Mouse (Mus musculus) gastrocnemius, adult 2 months (tissue): Measurements from ENCODE around the gene Fcer1g. TPM values are rescaled to one million over a fixed set of nuclear protein-coding genes. Genes with fewer than 3 reads are reported as not detected.
"Not testable (repeated sequence)": the region's sequence is repeated elsewhere in the genome, so short reads cannot be mapped to it uniquely, and the experiment has no call there.

ENCODE experiments used
- DNase-seq: peaks from one replicate; pipeline ENCODE4 v3.0.0; 2022
- H3K27ac ChIP-seq: fragments of 200-600 bp; 2 replicates; pipeline ENCODE4 v1.8.1; 2022; ENCODE audit warnings: mild to moderate bottlenecking
- H3K4me3 ChIP-seq: fragments of 200-600 bp; 2 replicates; pipeline ENCODE4 v1.8.1; 2022; ENCODE audit warnings: mild to moderate bottlenecking, moderate library complexity
- CTCF ChIP-seq: fragments of 200-600 bp; IDR thresholded peaks from 2 replicates; pipeline ENCODE4 v1.8.1; 2022; ENCODE audit warnings: antibody characterized with exemption, mild to moderate bottlenecking, moderate library complexity
- intact Hi-C: fragments of 180-260 bp; cut with DNase I; formaldehyde crosslinking; loops from one replicate; pipeline ENCODE4 v1.15.1; 2025
- total RNA-seq, 2 experiments: library from RNA; stranded (reverse); gene quantifications; 2 replicates each; pipeline ENCODE4 v1.2.3; 2021

Fcer1g gene
- total RNA-seq, 2 experiments from 2014 or later: 2.5 to 6.1 TPM

GRCm38 (mm10) chr1:171248386-171249226 is 14.4 kb upstream of the Fcer1g start:
- intact Hi-C loops: no loop called here
- peak overlapping the region; percentile 97 for H3K27ac ChIP-seq
- peak overlapping the region; percentile 89 for H3K4me3 ChIP-seq
- DNase-seq: peak; percentile 14
- no peak for TF ChIP-seq CTCF

GRCm38 (mm10) chr1:171247916-171248315 is 13.8 kb upstream of the Fcer1g start:
- peak overlapping the region; percentile 97 for H3K27ac ChIP-seq
- intact Hi-C loops: loop anchor here (1.0 kb wide), 1 partner anchor 26 kb away; the partner anchor contains the start of gene Tomm40l
- peak overlapping the region; percentile 89 for H3K4me3 ChIP-seq

DNA sequence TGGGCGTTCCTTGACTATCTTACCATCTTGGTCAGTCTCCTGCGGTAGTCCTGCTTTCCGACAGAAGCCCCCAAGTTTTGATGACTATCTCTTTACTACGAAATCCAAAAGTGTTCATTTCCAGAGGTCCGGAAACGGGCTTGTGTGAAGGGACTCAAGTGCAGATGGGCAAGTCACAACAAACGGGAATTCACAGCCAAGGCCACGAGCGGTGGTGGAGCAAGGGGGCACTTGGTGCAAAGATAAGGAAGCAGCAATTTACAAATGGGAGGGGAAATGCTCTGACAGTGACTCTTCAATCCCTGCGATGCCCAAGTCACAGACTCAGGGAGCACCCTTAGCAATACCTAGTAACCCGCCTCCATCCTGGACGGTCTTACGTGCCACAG is 13.3 kb upstream of the Fcer1g start:
- intact Hi-C loops: loop anchor here (1.0 kb wide), 1 partner anchor 25 kb away; the partner anchor contains the start of gene Tomm40l
- TF ChIP-seq CTCF: no peak
- DNase-seq: no peak
- H3K4me3 ChIP-seq: peak overlapping the region; percentile 89
- peak overlapping the region; percentile 97 for H3K27ac ChIP-seq

More at GRCm38 (mm10) chr1:171247916-171248315, 13.8 kb upstream of the Fcer1g start:
- peak; percentile 32 for DNase-seq
- TF ChIP-seq CTCF: no peak

GRCm38 (mm10) chr1:171246709-171247452 is 12.7 kb upstream of the Fcer1g start:
- DNase-seq: peak; percentile 98
- intact Hi-C loops: loop anchor here (1.0 kb wide), 1 partner anchor 25 kb away; the partner anchor contains the start of gene Tomm40l
- peak; percentile 98 for TF ChIP-seq CTCF
- Histone ChIP-seq H3K4me3 (peak overlapping the region; percentile 89), H3K27ac (peak overlapping the region; percentile 97)

GRCm38 (mm10) chr1:171245353-171245752 is 11.2 kb upstream of the Fcer1g start:
- no peak for TF ChIP-seq CTCF
- H3K4me3 ChIP-seq: peak overlapping the region; percentile 89
- intact Hi-C loops: no loop called here
- peak overlapping the region; percentile 97 for H3K27ac ChIP-seq
- DNase-seq: peak; percentile 10

DNA sequence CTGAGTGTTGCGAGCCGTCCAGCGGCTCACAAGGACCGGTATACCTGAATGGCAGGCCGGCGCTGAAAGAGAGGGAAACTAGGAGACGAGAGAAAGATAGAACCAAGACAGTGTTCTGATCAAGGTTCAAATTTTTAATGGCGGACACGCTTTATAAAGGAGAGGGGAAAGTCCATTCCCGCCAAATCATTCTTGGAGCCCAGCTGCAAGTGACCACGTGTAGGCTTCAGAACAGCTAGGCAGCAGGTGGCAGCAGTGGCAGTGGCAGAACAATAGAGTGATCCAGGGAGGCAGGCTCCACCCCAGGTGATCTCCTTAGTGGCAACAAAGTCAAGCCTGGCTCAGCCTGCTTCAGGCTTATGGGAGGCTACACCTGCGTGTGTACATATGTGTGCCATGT is 7.8 kb upstream of the Fcer1g start:
- H3K4me3 ChIP-seq, intact Hi-C loops: not testable (repeated sequence)
- DNase-seq: peak; percentile 14
- peak overlapping the region; percentile 89 for H3K27ac ChIP-seq

GRCm38 (mm10) chr1:171240911-171241310 is 6.7 kb upstream of the Fcer1g start:
- Histone ChIP-seq H3K27ac (peak overlapping the region; percentile 89), H3K4me3 (peak overlapping the region; percentile 61)
- TF ChIP-seq CTCF: no peak
- intact Hi-C loops: no loop called here
- DNase-seq: no peak

- DNase-seq: peak; percentile 83
- H3K4me3 ChIP-seq: peak overlapping the region; percentile 61
- intact Hi-C loops: loop anchor here (2.0 kb wide), 1 partner anchor 17 kb away; the partner anchor contains the start of gene Tomm40l
- TF ChIP-seq CTCF: no peak
- H3K27ac ChIP-seq: peak overlapping the region; percentile 89
These were observed 6.0 kb upstream of the Fcer1g start for GRCm38 (mm10) chr1:171239992-171240744.

DNA sequence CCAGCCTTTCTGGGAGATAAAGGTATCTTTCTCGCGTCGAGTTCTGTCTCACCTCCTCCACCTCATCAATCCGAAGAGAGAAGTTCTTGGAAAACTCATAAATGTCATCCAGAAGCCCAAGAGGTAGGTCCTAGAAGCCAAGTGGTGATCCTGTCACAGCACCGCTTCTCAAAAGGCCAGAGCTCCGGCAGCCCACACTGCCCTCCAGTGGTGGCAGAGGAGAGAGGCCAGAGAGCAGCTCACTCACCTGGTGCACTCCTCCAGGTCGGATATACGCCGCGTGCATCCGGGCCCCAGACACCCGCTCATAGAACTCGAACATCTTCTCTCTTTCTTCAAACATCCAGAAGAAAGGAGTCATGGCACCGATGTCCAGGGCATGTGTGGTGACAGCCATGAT is 4.3 kb upstream of the Fcer1g start:
- peak; percentile 81 for TF ChIP-seq CTCF
- Histone ChIP-seq H3K27ac (peak overlapping the region; percentile 89), H3K4me3 (peak overlapping the region; percentile 61)
- peak; percentile 81 for DNase-seq
- intact Hi-C loops: loop anchor here (2.0 kb wide), 1 partner anchor 16 kb away; the partner anchor contains the start of gene Tomm40l

- peak; percentile 8 for DNase-seq
- intact Hi-C loops: no loop called here
- TF ChIP-seq CTCF: no peak
- peak overlapping the region; percentile 89 for H3K27ac ChIP-seq
- H3K4me3 ChIP-seq: no peak overlapping the region
These were observed 3.3 kb upstream of the Fcer1g start for GRCm38 (mm10) chr1:171237438-171237837.

- peak; percentile 46 for DNase-seq
- Histone ChIP-seq H3K4me3 (peak overlapping the region; percentile 14), H3K27ac (peak overlapping the region; percentile 89)
- no peak for TF ChIP-seq CTCF
- intact Hi-C loops: no loop called here
These were observed 1.6 kb upstream of the Fcer1g start for GRCm38 (mm10) chr1:171235791-171236190.

- Histone ChIP-seq H3K4me3 (peak overlapping the region; percentile 58), H3K27ac (peak overlapping the region; percentile 89)
- intact Hi-C loops: no loop called here
- no peak for TF ChIP-seq CTCF
- DNase-seq: no peak
These were observed 373 bp upstream of the Fcer1g start for GRCm38 (mm10) chr1:171234538-171234937.
